Mouse (Mus musculus): ENCODE measurements around the gene Ttyh2.

Gene Ttyh2

GRCm38 (mm10) chr11:114675341-114675825 lies at the start of gene Ttyh2:
Gene Ttyh2 (plus strand): TSS chr11:114675431.
- DNase-seq (ENCODE audit: low spot score) = peak; percentile 84

GRCm38 (mm10) chr11:114626071-114626690 lies 49.0 kb upstream of the Ttyh2 start:
- DNase-seq (ENCODE audit: low spot score) = no peak

GRCm38 (mm10) chr11:114627036-114627435 lies 48.2 kb upstream of the Ttyh2 start:
- DNase-seq (ENCODE audit: low spot score) = no peak

GRCm38 (mm10) chr11:114628032-114628431 lies 47.2 kb upstream of the Ttyh2 start:
- DNase-seq (ENCODE audit: low spot score) = no peak

- no peak for DNase-seq (ENCODE audit: low spot score)
Measured at GRCm38 (mm10) chr11:114630044-114630443, 45.2 kb upstream of the Ttyh2 start.

- DNase-seq (ENCODE audit: low spot score) = no peak
Measured at GRCm38 (mm10) chr11:114632266-114632665, 43.0 kb upstream of the Ttyh2 start.

GRCm38 (mm10) chr11:114636292-114636691 lies 38.9 kb upstream of the Ttyh2 start:
- peak; percentile 59 for DNase-seq (ENCODE audit: low spot score)

GRCm38 (mm10) chr11:114636727-114637505 lies 38.3 kb upstream of the Ttyh2 start:
- no peak for DNase-seq (ENCODE audit: low spot score)

- no peak for DNase-seq (ENCODE audit: low spot score)
Measured at GRCm38 (mm10) chr11:114638647-114639290, 36.5 kb upstream of the Ttyh2 start.

GRCm38 (mm10) chr11:114639681-114640103 lies 35.5 kb upstream of the Ttyh2 start:
- DNase-seq (ENCODE audit: low spot score) = no peak

- DNase-seq (ENCODE audit: low spot score) = no peak
Measured at GRCm38 (mm10) chr11:114640658-114641057, 34.6 kb upstream of the Ttyh2 start.

- no peak for DNase-seq (ENCODE audit: low spot score)
Measured at GRCm38 (mm10) chr11:114641136-114641535, 34.1 kb upstream of the Ttyh2 start.

GRCm38 (mm10) chr11:114642184-114642583 lies 33.0 kb upstream of the Ttyh2 start:
- no peak for DNase-seq (ENCODE audit: low spot score)

- DNase-seq (ENCODE audit: low spot score) = no peak
Measured at GRCm38 (mm10) chr11:114642926-114643325, 32.3 kb upstream of the Ttyh2 start.

- no peak for DNase-seq (ENCODE audit: low spot score)
Measured at GRCm38 (mm10) chr11:114644122-114644521, 31.1 kb upstream of the Ttyh2 start.

- no peak for DNase-seq (ENCODE audit: low spot score)
Measured at GRCm38 (mm10) chr11:114649510-114649909, 25.7 kb upstream of the Ttyh2 start.

GRCm38 (mm10) chr11:114652531-114652930 lies 22.7 kb upstream of the Ttyh2 start:
- DNase-seq (ENCODE audit: low spot score) = no peak

GRCm38 (mm10) chr11:114653664-114654063 lies 21.6 kb upstream of the Ttyh2 start:
- DNase-seq (ENCODE audit: low spot score) = no peak

- peak; percentile 40 for DNase-seq (ENCODE audit: low spot score)
Measured at GRCm38 (mm10) chr11:114654552-114654951, 20.7 kb upstream of the Ttyh2 start.

- DNase-seq (ENCODE audit: low spot score) = no peak
Measured at GRCm38 (mm10) chr11:114655350-114656008, 19.8 kb upstream of the Ttyh2 start.

- DNase-seq (ENCODE audit: low spot score) = no peak
Measured at GRCm38 (mm10) chr11:114656994-114657644, 18.1 kb upstream of the Ttyh2 start.

- peak; percentile 69 for DNase-seq (ENCODE audit: low spot score)
Measured at GRCm38 (mm10) chr11:114657737-114658136, 17.5 kb upstream of the Ttyh2 start.
